Mouse (Mus musculus): ENCODE measurements around the gene Fam177a.
"Not testable (repeated sequence)": the region's sequence is repeated elsewhere in the genome, so short reads cannot be mapped to it uniquely, and the experiment has no call there.

Gene Fam177a

DNA sequence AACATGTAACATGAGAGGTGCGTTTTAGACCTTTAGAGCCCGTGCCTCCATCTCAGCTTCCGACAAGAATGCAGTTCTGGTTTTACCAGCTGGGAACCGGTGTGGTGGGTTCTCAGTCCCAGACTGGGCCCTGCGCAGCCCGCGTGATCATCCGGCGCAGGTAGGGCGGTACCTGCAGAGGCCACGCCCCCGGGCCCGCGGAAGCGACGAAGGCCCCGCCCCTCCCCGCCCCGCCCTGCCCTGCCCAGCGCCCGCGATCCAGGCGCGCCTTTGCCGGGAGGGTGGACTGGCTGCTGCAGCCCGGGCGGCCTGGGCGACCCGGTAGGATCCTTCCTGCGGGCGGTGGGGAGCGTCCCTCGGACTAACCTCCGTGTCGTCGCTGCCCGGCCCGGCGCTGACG is at the start of gene Fam177a:
Fam177a (plus strand) TSS at position 228 of the 400 bp plus-strand sequence.
- DNase-seq (ENCODE audit: low spot score) = not testable (repeated sequence)

DNA sequence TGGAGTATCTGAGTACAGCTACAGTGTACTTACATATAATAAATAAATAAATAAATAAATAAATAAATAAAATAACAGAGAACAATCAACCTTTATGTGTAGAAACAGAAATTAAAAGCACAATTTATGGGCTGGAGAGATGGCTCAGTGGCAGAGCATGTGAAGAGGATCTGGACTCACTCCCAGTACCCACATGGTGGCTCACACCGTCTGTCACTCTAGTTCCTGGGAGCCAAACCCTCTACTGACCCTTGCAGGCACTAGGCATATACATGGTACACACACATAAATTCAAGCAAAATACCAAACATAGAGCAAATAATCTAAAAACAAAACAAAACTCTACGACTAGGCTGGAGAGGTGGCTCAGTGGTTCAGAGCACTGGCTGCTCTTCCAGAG is 49.0 kb upstream of the Fam177a start:
- no peak for DNase-seq (ENCODE audit: low spot score)

DNA sequence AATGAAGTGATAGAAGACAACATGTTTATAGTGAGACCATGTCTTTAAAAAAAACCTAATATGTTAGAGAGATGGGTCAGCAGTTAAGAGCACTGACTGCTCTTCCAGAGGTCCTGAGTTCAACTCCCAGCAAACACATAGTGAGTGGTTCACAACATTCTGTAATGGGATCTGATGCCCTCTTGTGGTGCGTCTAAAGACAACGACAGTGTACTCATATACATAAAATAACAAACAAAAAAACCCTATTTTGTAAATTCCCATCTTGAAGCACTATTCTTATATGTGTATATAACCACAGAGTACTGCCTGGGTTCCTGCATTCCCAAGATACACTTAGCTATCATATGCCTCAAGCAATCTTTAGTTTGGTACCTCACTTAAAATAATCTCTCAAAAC is 45.6 kb upstream of the Fam177a start:
- not testable (repeated sequence) for DNase-seq (ENCODE audit: low spot score)

DNA sequence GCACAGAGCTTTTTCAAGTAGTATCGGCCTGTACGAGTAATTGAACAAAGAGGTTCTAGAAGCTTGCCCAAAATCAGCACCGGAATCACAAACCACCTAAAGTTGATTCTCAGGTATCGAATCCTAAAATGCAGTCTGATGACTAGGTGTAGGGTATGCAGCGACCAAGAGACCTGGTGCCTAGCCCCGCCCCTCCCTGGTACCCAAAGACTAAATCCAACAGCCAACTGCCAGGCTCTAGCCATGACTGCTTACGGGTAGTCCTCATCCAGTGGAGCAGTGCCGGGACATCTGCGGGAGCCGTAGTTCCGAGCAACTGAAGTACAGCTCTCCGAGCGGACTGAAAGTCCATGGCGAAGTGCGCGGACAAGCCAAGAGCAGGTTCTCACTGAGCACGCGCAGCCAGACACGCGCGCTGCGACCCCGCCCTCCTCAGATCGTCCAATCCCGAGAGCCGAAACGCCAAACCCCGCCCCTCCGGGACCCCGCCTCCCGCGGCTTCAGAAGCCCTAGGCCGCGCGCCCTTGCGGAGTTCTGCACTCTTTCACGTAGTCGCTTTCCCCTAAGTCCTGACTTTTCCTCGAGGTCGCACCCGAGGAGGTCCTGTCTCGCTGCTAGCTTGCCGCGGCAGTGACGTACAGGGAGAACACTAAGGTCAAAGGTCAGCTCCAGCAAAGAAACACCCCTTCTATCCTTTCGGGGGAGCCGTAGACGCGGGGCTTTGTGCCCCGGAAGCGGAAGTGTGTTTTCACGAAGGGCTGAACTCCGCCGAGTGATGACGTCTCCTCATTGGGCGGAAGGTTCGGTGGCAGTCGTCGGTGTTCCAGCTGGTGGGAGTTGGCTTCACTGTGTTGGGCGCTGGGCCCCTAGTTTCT is 44.3 kb upstream of the Fam177a start, which contains the start of the genes 2700097O09Rik and Srp54a:
2700097O09Rik (minus strand) TSS at position 385 of the 875 bp plus-strand sequence.
Srp54a (plus strand) TSS at position 537 of the 875 bp plus-strand sequence.
- peak; percentile 80 for DNase-seq (ENCODE audit: low spot score)

DNA sequence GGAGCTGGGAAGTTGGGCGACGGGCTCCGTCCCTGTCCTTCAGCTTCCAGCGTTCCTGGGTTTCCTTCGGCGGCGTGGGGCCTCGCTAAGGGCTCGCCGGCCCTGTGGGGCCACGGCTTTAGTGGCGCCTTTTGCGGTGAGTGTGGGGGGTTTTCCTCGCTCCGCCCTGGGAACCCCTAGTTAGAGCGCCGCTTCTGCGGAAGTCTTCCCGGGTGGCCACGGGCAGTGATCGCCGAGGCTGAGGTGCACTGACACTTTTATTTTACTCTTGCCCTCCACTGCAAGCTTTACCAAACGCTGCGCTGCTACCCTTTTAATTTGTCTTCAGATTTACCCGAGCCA is 43.7 kb upstream of the Fam177a start:
- DNase-seq (ENCODE audit: low spot score) = not testable (repeated sequence)

DNA sequence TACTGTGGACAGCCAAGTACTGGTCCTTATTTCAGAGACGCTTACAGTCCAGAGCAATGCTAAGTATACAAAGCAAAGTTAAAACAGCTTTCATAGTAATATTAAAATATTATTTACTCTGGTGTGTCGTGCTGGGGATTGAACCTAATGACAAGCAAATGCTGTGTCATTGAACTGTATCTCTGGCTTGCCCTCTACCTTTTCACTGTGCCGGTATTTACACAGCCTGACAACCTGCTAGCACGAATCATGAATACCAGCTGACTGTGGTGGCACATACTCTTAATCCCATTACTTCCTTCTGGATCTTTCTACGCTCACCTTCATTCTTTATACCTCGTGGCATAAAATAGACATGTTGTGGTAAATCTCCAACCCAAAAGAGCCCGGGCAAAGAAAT is 32.1 kb upstream of the Fam177a start:
- not testable (repeated sequence) for DNase-seq (ENCODE audit: low spot score)

DNA sequence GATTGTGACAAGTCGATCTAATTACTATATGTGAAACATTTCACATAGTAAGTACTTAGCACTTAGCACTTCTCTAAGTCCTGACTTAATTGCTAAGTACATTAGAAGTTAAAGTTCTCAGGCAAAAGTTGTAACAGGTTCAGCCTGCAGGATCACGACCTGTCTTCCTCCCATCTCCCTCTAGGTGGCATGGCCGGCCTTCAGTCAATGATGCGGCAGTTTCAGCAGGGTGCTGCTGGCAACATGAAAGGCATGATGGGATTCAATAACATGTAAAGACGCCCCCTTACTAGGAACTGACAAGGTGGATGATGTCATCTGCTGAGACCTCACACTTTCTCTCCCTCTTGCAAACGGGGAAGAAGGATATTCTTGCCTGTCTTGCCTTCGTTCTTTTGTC is 11.7 kb upstream of the Fam177a start:
- DNase-seq (ENCODE audit: low spot score) = not testable (repeated sequence)

DNA sequence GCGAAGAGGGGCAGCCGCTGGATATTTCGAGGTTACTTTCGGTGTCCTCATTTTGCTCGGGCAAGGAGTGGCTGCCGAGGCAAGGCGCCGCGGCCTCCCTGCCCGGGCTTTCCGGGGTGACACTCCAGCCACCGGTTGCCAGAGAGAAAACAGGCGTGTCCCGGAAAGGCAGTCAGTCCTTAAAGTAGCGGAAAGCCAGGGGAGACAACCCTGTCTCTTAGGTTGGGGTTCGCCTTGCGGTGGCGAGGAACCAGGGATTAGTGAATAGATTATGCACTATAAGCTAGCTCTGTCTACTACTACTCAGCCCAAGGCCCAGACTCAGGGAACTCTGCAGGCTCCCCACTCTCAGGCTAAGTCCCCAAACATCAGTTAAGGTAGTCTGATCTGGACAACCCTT is 462 bp downstream of the Fam177a start:
- DNase-seq (ENCODE audit: low spot score) = not testable (repeated sequence)

DNA sequence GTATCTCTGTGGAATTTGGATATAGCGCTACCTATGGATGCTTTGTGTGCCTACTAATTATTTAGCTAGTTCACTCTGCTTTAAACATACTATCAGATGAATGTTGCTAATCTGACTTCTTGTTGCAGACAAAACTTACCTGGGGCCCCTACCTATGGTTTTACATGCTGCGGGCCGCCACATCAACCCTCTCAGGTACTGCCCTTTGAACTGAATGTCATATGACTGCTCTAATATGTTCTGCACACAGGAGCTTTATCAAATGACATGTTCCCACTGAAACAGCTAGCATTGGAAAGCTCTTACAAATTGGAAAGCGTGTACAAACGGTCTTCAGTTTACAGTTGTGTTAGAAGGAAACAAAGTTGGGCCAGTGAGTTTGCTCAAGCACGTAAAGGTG is 11.3 kb downstream of the Fam177a start:
- not testable (repeated sequence) for DNase-seq (ENCODE audit: low spot score)

DNA sequence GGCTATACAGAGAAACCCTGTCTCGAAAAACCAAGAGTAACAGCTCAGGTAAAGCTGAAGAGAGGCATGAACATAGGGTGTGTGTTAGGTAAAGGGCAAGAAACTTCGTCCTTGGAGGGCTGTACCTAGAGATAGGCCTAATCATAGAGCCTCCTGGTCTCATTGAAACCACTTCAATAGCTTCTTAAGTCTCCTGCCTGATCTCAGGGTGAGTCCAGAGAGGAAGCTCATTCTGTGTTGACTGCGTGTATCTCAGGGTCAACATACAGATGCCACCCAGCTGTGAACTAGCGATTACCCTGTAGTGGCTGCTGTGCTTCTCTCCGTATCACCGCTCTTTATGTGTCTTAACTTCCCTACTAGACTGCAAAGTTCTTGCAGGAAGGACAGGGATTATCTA is 13.6 kb downstream of the Fam177a start:
- not testable (repeated sequence) for DNase-seq (ENCODE audit: low spot score)

DNA sequence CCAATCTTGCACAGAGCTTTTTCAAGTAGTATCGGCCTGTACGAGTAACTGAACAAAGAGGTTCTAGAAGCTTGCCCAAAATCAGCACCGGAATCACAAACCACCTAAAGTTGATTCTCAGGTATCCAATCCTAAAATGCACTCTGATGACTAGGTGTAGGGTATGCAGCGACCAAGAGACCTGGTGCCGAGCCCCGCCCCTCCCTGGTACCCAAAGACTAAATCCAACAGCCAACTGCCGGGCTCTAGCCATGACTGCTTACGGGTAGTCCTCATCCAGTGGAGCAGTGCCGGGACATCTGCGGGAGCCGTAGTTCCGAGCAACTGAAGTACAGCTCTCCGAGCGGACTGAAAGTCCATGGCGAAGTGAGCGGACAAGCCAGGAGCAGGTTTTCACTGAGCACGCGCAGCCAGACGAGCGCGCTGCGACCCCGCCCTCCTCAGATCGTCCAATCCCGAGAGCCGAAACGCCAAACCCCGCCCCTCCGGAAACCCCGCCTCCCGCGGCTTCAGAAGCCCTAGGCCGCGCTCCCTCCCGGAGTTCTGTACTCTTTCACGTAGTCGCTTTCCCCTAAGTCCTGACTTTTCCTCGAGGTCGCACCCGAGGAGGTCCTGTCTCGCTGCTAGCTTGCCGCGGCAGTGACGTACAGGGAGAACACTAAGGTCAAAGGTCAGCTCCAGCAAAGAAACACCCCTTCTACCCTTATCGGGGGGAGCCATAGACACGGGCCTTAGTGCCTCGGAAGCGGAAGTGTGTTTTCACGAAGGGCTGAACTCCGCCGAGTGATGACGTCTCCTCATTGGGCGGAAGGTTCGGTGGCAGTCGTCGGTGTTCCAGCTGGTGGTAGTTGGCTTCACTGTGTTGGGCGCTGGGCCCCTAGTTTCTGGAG is 30.5 kb downstream of the Fam177a start, which contains the start of gene Srp54b:
Srp54b (plus strand) TSS at position 546 of the 890 bp plus-strand sequence.
- DNase-seq (ENCODE audit: low spot score) = not testable (repeated sequence)

DNA sequence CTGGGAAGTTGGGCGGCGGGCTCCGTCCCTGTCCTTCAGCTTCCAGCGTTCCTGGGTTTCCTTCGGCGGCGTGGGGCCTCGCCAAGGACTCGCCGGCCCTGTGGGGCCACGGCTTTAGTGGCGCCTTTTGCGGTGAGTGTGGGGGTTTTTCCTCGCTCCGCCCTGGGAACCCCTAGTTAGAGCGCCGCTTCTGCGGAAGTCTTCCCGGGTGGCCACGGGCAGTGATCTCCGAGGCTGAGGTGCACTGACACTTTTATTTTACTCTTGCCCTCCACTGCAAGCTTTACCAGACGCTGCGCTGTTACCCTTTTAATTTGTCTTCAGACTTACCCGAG is 31.1 kb downstream of the Fam177a start:
- DNase-seq (ENCODE audit: low spot score) = not testable (repeated sequence)

DNA sequence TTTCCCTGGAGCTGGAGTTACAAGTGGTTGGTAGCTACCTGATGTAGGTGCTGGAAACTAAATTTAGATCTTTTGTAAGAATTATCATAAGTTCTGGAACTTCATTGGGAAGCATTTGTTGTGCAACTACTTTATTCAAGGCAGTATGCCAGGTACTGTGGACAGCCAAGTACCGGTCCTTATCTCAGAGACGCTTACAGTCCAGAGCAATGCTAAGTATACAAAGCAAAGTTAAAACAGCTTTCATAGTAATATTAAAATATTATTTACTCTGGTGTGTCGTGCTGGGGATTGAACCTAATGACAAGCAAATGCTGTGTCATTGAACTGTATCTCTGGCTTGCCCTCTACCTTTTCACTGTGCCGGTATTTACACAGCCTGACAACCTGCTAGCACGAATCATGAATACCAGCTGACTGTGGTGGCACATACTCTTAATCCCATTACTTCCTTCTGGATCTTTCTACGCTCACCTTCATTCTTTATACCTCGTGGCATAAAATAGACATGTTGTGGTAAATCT is 42.8 kb downstream of the Fam177a start:
- DNase-seq (ENCODE audit: low spot score) = not testable (repeated sequence)

DNA sequence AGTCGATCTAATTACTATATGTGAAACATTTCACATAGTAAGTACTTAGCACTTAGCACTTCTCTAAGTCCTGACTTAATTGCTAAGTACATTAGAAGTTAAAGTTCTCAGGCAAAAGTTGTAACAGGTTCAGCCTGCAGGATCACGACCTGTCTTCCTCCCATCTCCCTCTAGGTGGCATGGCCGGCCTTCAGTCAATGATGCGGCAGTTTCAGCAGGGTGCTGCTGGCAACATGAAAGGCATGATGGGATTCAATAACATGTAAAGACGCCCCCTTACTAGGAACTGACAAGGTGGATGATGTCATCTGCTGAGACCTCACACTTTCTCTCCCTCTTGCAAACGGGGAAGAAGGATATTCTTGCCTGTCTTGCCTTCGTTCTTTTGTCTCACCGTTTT is 63.4 kb downstream of the Fam177a start:
- DNase-seq (ENCODE audit: low spot score) = not testable (repeated sequence)

DNA sequence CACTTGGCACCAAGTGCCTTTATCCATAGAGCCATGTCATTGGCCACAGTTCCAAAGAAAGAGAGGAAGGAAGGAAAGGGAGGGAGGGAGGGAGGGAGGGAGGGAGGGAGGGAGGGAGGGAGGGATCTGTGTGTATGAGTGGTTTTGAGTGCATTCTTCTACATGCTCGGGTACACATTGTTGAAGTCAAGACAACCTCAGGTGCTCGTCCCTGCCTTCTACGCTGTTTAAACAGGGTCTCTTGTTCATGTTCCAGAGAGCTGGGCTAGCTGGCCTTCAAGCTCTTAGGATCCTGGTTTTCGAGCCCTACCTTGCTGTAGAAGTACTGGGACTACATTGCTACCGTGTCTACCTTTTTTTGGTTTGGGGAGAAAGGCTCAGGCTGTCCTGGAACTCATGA is 64.9 kb downstream of the Fam177a start:
- DNase-seq (ENCODE audit: low spot score) = not testable (repeated sequence)
